Mouse (Mus musculus) forebrain, embryonic 11.5 days (tissue): ENCODE results near the gene Dpm3. TPM values are rescaled to one million over a fixed set of nuclear protein-coding genes. Genes with fewer than 3 reads are reported as not detected.
A peak's percentile ranks its signal among the peaks of the same experiment; 100 is the strongest.

Experiments used
- ATAC-seq: fragments of 200-750 bp; cut with Nextera tagmentation; replicated peaks from 2 replicates; pipeline ENCODE4 v1.8.0; 2017; ENCODE audit warnings: moderate TSS enrichment; ENCODE audit not compliant: low FRiP score
- DNase-seq: peaks from one replicate; pipeline ENCODE4 v3.0.0-alpha.2; 2017; ENCODE audit warnings: low spot score
- H3K27ac ChIP-seq: fragments of 300-500 bp; sonication (generic); 2 replicates; pipeline ENCODE4 v1.5.1; 2014; ENCODE audit warnings: low read depth, low read length
- H3K27me3 ChIP-seq: fragments of 300-500 bp; sonication (generic); 2 replicates; pipeline ENCODE4 v1.6.1; 2014; ENCODE audit warnings: mild to moderate bottlenecking, low read length, mixed read lengths; ENCODE audit not compliant: control insufficient read depth, insufficient read depth
- H3K36me3 ChIP-seq: fragments of 300-500 bp; sonication (generic); 2 replicates; pipeline ENCODE4 v1.6.1; 2014; ENCODE audit warnings: mild to moderate bottlenecking, low read length, moderate library complexity, mixed read lengths; ENCODE audit not compliant: control insufficient read depth, insufficient read depth
- H3K4me1 ChIP-seq: fragments of 300-500 bp; sonication (generic); replicated peaks from 2 replicates; pipeline ENCODE4 v1.6.1; 2014; ENCODE audit warnings: low read length, mixed read lengths; ENCODE audit not compliant: control insufficient read depth, insufficient read depth
- H3K4me2 ChIP-seq: fragments of 300-500 bp; sonication (generic); 2 replicates; pipeline ENCODE4 v1.6.1; 2014; ENCODE audit warnings: low read depth, mild to moderate bottlenecking, low read length, moderate library complexity, mixed read lengths; ENCODE audit not compliant: severe bottlenecking
- H3K4me3 ChIP-seq: fragments of 300-500 bp; sonication (generic); 2 replicates; pipeline ENCODE4 v1.5.1; 2014; ENCODE audit warnings: low read depth, low read length
- H3K9ac ChIP-seq: fragments of 300-500 bp; sonication (generic); 2 replicates; pipeline ENCODE4 v1.6.1; 2014; ENCODE audit warnings: low read length
- H3K9me3 ChIP-seq: fragments of 300-500 bp; sonication (generic); 2 replicates; pipeline ENCODE4 v1.6.1; 2016; ENCODE audit warnings: low read length, mixed read lengths; ENCODE audit not compliant: control insufficient read depth
- WGBS: fragments of 180-500 bp; shearing (Covaris S2); extraction: QIAGEN DNeasy Blood & Tissue Kit; methylation state at CpG from one replicate; pipeline ENCODE4 v1.1.7; 2014; 5-methylcytosine and 5-hydroxymethylcytosine counted together
- polyA plus RNA-seq: library from polyadenylated mRNA; unstranded; fragments of >200 nt; fragmentation: Nextera tagmentation; extraction: Ambion mirVana; gene quantifications from 2 replicates; pipeline ENCODE4 v1.2.1, GENCODE M21; 2014

Gene Dpm3
- polyA plus RNA-seq, 1 experiment from 2014 or later, result 79.0 TPM

DNA sequence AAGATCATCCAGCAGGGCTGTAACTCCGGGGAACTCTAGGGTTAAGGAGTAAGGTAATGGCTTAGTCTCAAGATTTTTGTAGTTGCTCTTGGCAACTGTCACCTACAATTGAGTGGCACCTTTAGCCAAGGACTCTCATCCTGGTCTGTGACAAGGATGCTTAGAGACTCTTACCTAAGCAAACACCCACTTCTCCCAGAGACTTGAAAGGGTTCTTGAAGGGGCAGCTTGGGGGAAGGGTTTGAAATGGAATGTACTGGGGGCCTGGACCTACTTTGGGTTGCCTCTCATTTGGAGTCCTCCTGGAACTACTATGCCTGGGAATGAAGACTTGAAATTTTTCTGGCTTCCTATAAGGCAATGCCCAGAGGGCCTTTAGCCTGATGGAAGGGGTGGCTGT lies 40.9 kb upstream of the Dpm3 start:
- ATAC-seq (no peak), DNase-seq (no peak)
- Histone ChIP-seq H3K4me1 (peaks cover 21% of the 10 kb centered on the region), H3K9me3 (no peaks in the 10 kb centered on the region), H3K9ac (no peak overlapping the region), H3K36me3 (peaks cover 3% of the 10 kb centered on the region; the same call in 1 of the 2 replicates), H3K27ac (0 out of 2 replicates have a peak overlapping the region, but pooled peaks have one; percentile 41), H3K4me3 (no peak overlapping the region), H3K4me2 (no peak overlapping the region), H3K27me3 (no peaks in the 10 kb centered on the region)
- 74% methylated on average over 1 of the region's 1 CpGs for WGBS

DNA sequence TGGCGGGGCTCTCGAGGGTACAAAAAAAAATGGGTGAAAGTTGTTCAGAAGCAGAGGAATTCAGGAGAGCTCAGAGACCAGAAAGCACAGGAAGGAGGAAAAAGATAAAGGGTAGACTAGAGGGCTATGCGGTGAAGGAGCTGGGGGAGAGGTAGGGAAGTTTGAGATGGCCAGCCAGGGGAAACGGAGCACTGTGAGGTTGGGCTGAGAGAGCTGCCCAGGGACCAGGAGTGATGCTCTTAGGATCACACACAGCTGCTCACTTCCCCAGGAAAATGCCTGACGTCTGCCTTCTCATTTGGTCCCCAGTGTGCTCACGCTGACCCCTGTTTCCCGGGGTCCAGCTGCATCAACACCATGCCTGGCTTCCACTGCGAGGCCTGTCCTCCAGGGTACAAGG lies 39.6 kb upstream of the Dpm3 start:
- peaks cover 3% of the 10 kb centered on the region; the same call in 1 of the 2 replicates for H3K36me3 ChIP-seq
- no peak for ATAC-seq
- peaks cover 33% of the 10 kb centered on the region for H3K4me1 ChIP-seq

DNA sequence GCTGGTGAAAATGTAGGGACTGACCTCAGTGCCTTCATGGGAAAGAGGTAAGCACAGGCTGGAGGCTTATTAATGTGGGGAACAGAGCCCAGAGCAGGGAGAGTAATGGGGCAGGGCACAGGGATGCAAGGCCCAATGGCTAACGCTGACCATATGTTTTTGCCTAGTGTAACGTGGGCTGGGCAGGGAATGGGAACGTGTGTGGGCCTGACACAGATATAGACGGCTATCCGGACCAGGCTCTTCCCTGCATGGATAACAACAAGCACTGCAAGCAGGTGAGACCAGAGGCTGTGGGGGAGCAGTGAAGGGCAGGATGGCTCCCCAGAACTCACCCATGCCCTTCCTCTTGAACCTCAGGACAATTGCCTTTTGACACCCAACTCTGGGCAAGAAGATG lies 38.0 kb upstream of the Dpm3 start:
- Histone ChIP-seq H3K27me3 (no peaks in the 10 kb centered on the region), H3K27ac (no peak overlapping the region), H3K9me3 (no peaks in the 10 kb centered on the region), H3K4me3 (no peak overlapping the region), H3K4me1 (peaks cover 29% of the 10 kb centered on the region), H3K9ac (peak overlapping the region; percentile 35), H3K36me3 (peaks cover 3% of the 10 kb centered on the region; the same call in 1 of the 2 replicates), H3K4me2 (no peak overlapping the region)
- ATAC-seq, result no peak
- no peak for DNase-seq
- WGBS, result 71% methylated on average over 5 of the region's 5 CpGs

More for the DNA sequence above, 39.6 kb upstream of the Dpm3 start:
- H3K9ac ChIP-seq, result peak overlapping the region; percentile 21
- no peak overlapping the region for H3K4me3 ChIP-seq
- H3K4me2 ChIP-seq, result no peak overlapping the region
- 46% methylated on average over 8 of the region's 8 CpGs for WGBS
- peak overlapping the region; percentile 37; the same call in 1 of the 2 replicates for H3K27ac ChIP-seq
- no peak for DNase-seq
- no peaks in the 10 kb centered on the region for H3K27me3 ChIP-seq
- H3K9me3 ChIP-seq, result no peaks in the 10 kb centered on the region

DNA sequence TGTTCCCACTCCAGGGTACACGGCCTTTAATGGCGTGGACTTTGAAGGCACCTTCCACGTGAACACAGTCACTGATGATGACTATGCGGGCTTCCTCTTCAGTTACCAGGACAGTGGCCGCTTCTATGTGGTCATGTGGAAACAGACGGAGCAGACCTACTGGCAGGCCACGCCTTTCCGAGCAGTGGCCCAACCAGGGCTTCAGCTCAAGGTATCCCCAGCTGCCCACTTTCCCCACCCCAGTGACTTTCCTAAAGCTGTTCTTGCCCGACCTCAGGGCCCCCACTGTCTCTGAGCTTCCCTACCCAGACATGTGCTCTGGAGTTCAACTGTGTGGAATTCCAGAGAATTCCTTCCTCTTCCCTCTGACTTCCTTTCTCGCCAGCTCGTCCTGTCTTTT lies 34.4 kb upstream of the Dpm3 start:
- WGBS, result 43% methylated on average over 11 of the region's 11 CpGs
- H3K4me2 ChIP-seq, result peak overlapping the region; percentile 95
- no peaks in the 10 kb centered on the region for H3K27me3 ChIP-seq
- ATAC-seq (no peak), DNase-seq (no peak)
- peaks cover 3% of the 10 kb centered on the region; the same call in 1 of the 2 replicates for H3K36me3 ChIP-seq
- H3K9me3 ChIP-seq, result no peaks in the 10 kb centered on the region
- H3K4me3 ChIP-seq, result peak overlapping the region; percentile 97
- H3K4me1 ChIP-seq, result peaks cover 29% of the 10 kb centered on the region
- H3K27ac ChIP-seq, result peak overlapping the region; percentile 98
- H3K9ac ChIP-seq, result peak overlapping the region; percentile 74

DNA sequence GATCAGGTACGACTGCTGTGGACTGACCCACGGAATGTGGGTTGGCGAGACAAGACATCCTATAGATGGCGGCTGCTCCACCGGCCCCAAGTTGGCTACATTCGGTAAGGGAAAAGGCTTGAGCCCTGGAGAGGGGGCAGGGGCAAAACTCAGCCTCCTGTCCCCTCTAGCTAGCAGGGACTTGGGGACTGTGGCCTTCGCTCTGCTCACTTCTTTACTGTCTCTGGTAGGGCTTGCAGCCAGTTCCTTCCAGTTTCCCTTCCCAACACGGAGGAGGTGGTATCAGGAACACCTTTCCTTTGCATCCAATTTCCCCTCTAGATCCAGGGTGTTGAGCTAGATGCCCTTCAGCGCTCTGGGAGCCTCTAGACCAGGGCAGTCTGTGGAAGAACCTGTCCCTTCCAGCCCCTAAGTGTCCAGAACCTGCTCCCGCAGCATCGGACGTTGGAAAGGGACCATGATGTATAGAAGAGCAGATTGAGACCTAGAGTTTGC lies 33.8 kb upstream of the Dpm3 start:
- peak overlapping the region; percentile 74 for H3K9ac ChIP-seq
- no peaks in the 10 kb centered on the region for H3K9me3 ChIP-seq
- DNase-seq (no peak), ATAC-seq (no peak)
- H3K36me3 ChIP-seq, result peaks cover 3% of the 10 kb centered on the region; the same call in 1 of the 2 replicates
- WGBS, result 21% methylated on average over 12 of the region's 12 CpGs
- peaks cover 29% of the 10 kb centered on the region for H3K4me1 ChIP-seq
- peak overlapping the region; percentile 97 for H3K4me3 ChIP-seq
- no peaks in the 10 kb centered on the region for H3K27me3 ChIP-seq
- peak overlapping the region; percentile 95 for H3K4me2 ChIP-seq
- H3K27ac ChIP-seq, result peak overlapping the region; percentile 98

GRCm38 (mm10) chr3:89225918-89226317 lies 33.2 kb upstream of the Dpm3 start:
- peak overlapping the region; percentile 74 for H3K9ac ChIP-seq
- peak overlapping the region; percentile 98 for H3K27ac ChIP-seq
- ATAC-seq (peak; percentile 82), DNase-seq (peak; percentile 90)
- 6% methylated on average over 4 of the region's 4 CpGs for WGBS
- H3K27me3 ChIP-seq, result no peaks in the 10 kb centered on the region
- peaks cover 3% of the 10 kb centered on the region; the same call in 1 of the 2 replicates for H3K36me3 ChIP-seq
- H3K4me3 ChIP-seq, result peak overlapping the region; percentile 97
- H3K4me2 ChIP-seq, result peak overlapping the region; percentile 95
- no peaks in the 10 kb centered on the region for H3K9me3 ChIP-seq
- H3K4me1 ChIP-seq, result peaks cover 28% of the 10 kb centered on the region

DNA sequence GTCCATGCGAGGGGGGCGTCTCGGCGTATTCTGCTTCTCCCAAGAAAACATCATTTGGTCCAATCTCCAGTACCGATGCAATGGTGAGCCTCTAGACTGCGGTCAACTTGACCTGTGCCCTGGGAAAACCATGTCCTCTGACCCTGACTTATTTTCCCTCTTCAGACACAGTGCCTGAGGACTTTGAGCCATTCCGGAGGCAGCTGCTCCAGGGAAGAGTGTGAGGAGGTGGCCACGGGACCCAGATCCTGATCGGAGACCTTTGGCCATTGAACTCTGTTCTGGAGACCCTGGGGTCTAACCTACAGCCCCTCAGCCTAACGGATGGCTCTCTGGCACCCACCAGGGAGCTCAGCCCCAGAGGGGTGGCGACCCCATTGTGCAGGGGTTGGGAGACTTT lies 32.8 kb upstream of the Dpm3 start:
- Histone ChIP-seq H3K36me3 (peaks cover 3% of the 10 kb centered on the region; the same call in 1 of the 2 replicates), H3K9ac (peak overlapping the region; percentile 74), H3K4me1 (peaks cover 25% of the 10 kb centered on the region), H3K27ac (peak overlapping the region; percentile 98), H3K27me3 (no peaks in the 10 kb centered on the region), H3K9me3 (no peaks in the 10 kb centered on the region), H3K4me2 (peak overlapping the region; percentile 95), H3K4me3 (peak overlapping the region; percentile 97)
- no peak for DNase-seq
- 4% methylated on average over 11 of the region's 11 CpGs for WGBS
- peak; percentile 0; the same call in 1 of the 2 replicates for ATAC-seq

- H3K4me1 ChIP-seq, result peaks cover 25% of the 10 kb centered on the region
- peak within 1 kb of the TSS; percentile 98 for H3K27ac ChIP-seq
- ATAC-seq (no peak), DNase-seq (no peak)
- peaks cover 3% of the 10 kb centered on the region; the same call in 1 of the 2 replicates for H3K36me3 ChIP-seq
- H3K9ac ChIP-seq, result peak within 1 kb of the TSS; percentile 74
- H3K4me2 ChIP-seq, result peak within 1 kb of the TSS; percentile 95
- 1% methylated on average over 21 of the region's 21 CpGs for WGBS
- H3K9me3 ChIP-seq, result no peaks in the 10 kb centered on the region
- peak within 1 kb of the TSS; percentile 97 for H3K4me3 ChIP-seq
- H3K27me3 ChIP-seq, result no peaks in the 10 kb centered on the region
These were observed 32.3 kb upstream of the Dpm3 start, which contains the start of gene Mtx1 for GRCm38 (mm10) chr3:89226900-89227299. TSS of gene Mtx1 (minus strand) at chr3:89227088.
